Mouse (Mus musculus) ES-Bruce4 (cell line): ENCODE measurements around the gene Fuz. TPM values are rescaled to one million over a fixed set of nuclear protein-coding genes. Genes with fewer than 3 reads are reported as not detected.

Source experiments
- H3K27ac ChIP-seq: 2 replicates; pipeline ENCODE4 v1.5.1; 2012; ENCODE audit warnings: low read length, inconsistent platforms; ENCODE audit not compliant: insufficient read depth
- H3K27me3 ChIP-seq: 2 replicates; pipeline ENCODE4 v1.6.1; 2012; ENCODE audit warnings: mild to moderate bottlenecking, low read length, inconsistent platforms; ENCODE audit not compliant: control insufficient read depth, poor library complexity, insufficient read depth, severe bottlenecking
- H3K36me3 ChIP-seq: 2 replicates; pipeline ENCODE4 v1.6.1; 2012; ENCODE audit warnings: inconsistent platforms, mild to moderate bottlenecking, low read length, moderate library complexity; ENCODE audit not compliant: control insufficient read depth, poor library complexity, insufficient read depth, severe bottlenecking
- H3K4me1 ChIP-seq: one replicate; pipeline ENCODE4 v1.8.1; 2011; ENCODE audit warnings: low read length; ENCODE audit not compliant: control insufficient read depth, insufficient read depth
- H3K4me3 ChIP-seq: 2 replicates; pipeline ENCODE4 v1.5.1; 2011; ENCODE audit warnings: low read depth, mild to moderate bottlenecking, low read length
- H3K9ac ChIP-seq: 2 replicates; pipeline ENCODE4 v1.6.1; 2012; ENCODE audit warnings: low read depth, mild to moderate bottlenecking, inconsistent platforms; ENCODE audit not compliant: poor library complexity, severe bottlenecking
- H3K9me3 ChIP-seq: replicated peaks from 2 replicates; pipeline ENCODE4 v1.6.1; 2012; ENCODE audit warnings: mild to moderate bottlenecking, low read length, inconsistent platforms; ENCODE audit not compliant: control insufficient read depth, poor library complexity, insufficient read depth, severe bottlenecking
- CTCF ChIP-seq: IDR thresholded peaks from one replicate; pipeline ENCODE4 v1.8.1; 2011; ENCODE audit warnings: low read depth, low read length
- EP300 ChIP-seq: IDR thresholded peaks from 2 replicates; pipeline ENCODE4 v1.6.1; 2011; ENCODE audit warnings: low read depth, low read length; ENCODE audit not compliant: insufficient read depth
- POLR2A ChIP-seq: IDR thresholded peaks from one replicate; pipeline ENCODE4 v1.8.1; 2011; ENCODE audit warnings: low read length; ENCODE audit not compliant: insufficient read depth
- polyA plus RNA-seq: library from polyadenylated mRNA; stranded (reverse); fragments of >200 nt; gene quantifications from 2 replicates; pipeline ENCODE4 v1.2.4, GENCODE M21; 2011; ENCODE audit warnings: low read depth; ENCODE audit not compliant: missing spikeins, insufficient read depth, insufficient read length

Gene Fuz
- polyA plus RNA-seq, 1 experiment = 15.5 TPM

- H3K36me3 ChIP-seq = no peaks in the 10 kb centered on the region
- H3K27ac ChIP-seq = peak overlapping the region; percentile 17; the same call in 1 of the 2 replicates
- no peaks in the 10 kb centered on the region for H3K27me3 ChIP-seq
- no peaks in the 10 kb centered on the region for H3K9me3 ChIP-seq
- H3K9ac ChIP-seq = peak overlapping the region; percentile 35
- TF ChIP-seq POLR2A (no peak), EP300 (no peak), CTCF (no peak)
- no peaks in the 10 kb centered on the region for H3K4me1 ChIP-seq
- H3K4me3 ChIP-seq = peak overlapping the region; percentile 77
Measured at GRCm38 (mm10) chr7:44853596-44854355, 42.1 kb upstream of the Fuz start.

GRCm38 (mm10) chr7:44854356-44855031 is 41.4 kb upstream of the Fuz start:
- TF ChIP-seq EP300 = no peak
- no peak for TF ChIP-seq CTCF
- no peak for TF ChIP-seq POLR2A
- Histone ChIP-seq H3K27ac (peak overlapping the region; percentile 28), H3K36me3 (no peaks in the 10 kb centered on the region), H3K27me3 (no peaks in the 10 kb centered on the region), H3K9ac (peak overlapping the region; percentile 35), H3K9me3 (no peaks in the 10 kb centered on the region), H3K4me1 (no peaks in the 10 kb centered on the region), H3K4me3 (peak overlapping the region; percentile 77)

- no peaks in the 10 kb centered on the region for H3K9me3 ChIP-seq
- no peaks in the 10 kb centered on the region for H3K27me3 ChIP-seq
- peak overlapping the region; percentile 77; the same call in 1 of the 2 replicates for H3K4me3 ChIP-seq
- TF ChIP-seq CTCF = no peak
- TF ChIP-seq EP300 = no peak
- TF ChIP-seq POLR2A = no peak
- peak overlapping the region; percentile 28 for H3K27ac ChIP-seq
- H3K4me1 ChIP-seq = no peaks in the 10 kb centered on the region
- H3K36me3 ChIP-seq = no peaks in the 10 kb centered on the region
- H3K9ac ChIP-seq = peak overlapping the region; percentile 35
Measured at GRCm38 (mm10) chr7:44855036-44855435, 40.8 kb upstream of the Fuz start.

- H3K9ac ChIP-seq = peak overlapping the region; percentile 85
- no peaks in the 10 kb centered on the region for H3K9me3 ChIP-seq
Measured at GRCm38 (mm10) chr7:44856265-44856916, 39.5 kb upstream of the Fuz start.

GRCm38 (mm10) chr7:44857042-44857552 is 38.8 kb upstream of the Fuz start, which contains the start of gene Pnkp:
Pnkp (plus strand) TSS chr7:44857139.
- TF ChIP-seq POLR2A (peak; percentile 25), CTCF (no peak), EP300 (0 out of 2 replicates have a peak, but pooled peaks have one; percentile 3)
- H3K27me3 ChIP-seq = no peaks in the 10 kb centered on the region
- peak within 1 kb of the TSS; percentile 82 for H3K4me3 ChIP-seq
- H3K4me1 ChIP-seq = no peaks in the 10 kb centered on the region
- peak within 1 kb of the TSS; percentile 74 for H3K27ac ChIP-seq
- H3K36me3 ChIP-seq = no peaks in the 10 kb centered on the region
- H3K9me3 ChIP-seq = no peaks in the 10 kb centered on the region
- peak within 1 kb of the TSS; percentile 85 for H3K9ac ChIP-seq

More at GRCm38 (mm10) chr7:44856265-44856916, 39.5 kb upstream of the Fuz start:
- TF ChIP-seq CTCF (no peak), EP300 (no peak), POLR2A (no peak)
- Histone ChIP-seq H3K36me3 (no peaks in the 10 kb centered on the region), H3K27me3 (no peaks in the 10 kb centered on the region), H3K4me1 (no peaks in the 10 kb centered on the region), H3K27ac (peak overlapping the region; percentile 74; the same call in 1 of the 2 replicates), H3K4me3 (peak overlapping the region; percentile 82)

- peaks cover 6% of the 10 kb centered on the region; the same call in 1 of the 2 replicates for H3K36me3 ChIP-seq
- H3K9ac ChIP-seq = peak overlapping the region; percentile 85
- H3K9me3 ChIP-seq = no peaks in the 10 kb centered on the region
- TF ChIP-seq POLR2A (no peak), EP300 (no peak)
- no peaks in the 10 kb centered on the region for H3K4me1 ChIP-seq
- H3K27ac ChIP-seq = no peak overlapping the region
- peak overlapping the region; percentile 66 for H3K4me3 ChIP-seq
- no peaks in the 10 kb centered on the region for H3K27me3 ChIP-seq
Measured at GRCm38 (mm10) chr7:44857905-44858304, 38.0 kb upstream of the Fuz start.
